Mouse (Mus musculus) adrenal gland, adult 8-10 months (tissue): Measurements from ENCODE around the gene Stx1b. TPM values are rescaled to one million over a fixed set of nuclear protein-coding genes. Genes with fewer than 3 reads are reported as not detected.

Source experiments
- DNase-seq: peaks from one replicate; pipeline ENCODE4 v3.0.0; 2022
- total RNA-seq, 4 experiments: library from RNA; stranded (reverse); gene quantifications; 2 replicates each; pipeline ENCODE4 v1.2.4; 2022

The Stx1b gene
- total RNA-seq, 4 experiments from 2014 or later = 2.9 to 8.5 (median 6.3) TPM

DNA sequence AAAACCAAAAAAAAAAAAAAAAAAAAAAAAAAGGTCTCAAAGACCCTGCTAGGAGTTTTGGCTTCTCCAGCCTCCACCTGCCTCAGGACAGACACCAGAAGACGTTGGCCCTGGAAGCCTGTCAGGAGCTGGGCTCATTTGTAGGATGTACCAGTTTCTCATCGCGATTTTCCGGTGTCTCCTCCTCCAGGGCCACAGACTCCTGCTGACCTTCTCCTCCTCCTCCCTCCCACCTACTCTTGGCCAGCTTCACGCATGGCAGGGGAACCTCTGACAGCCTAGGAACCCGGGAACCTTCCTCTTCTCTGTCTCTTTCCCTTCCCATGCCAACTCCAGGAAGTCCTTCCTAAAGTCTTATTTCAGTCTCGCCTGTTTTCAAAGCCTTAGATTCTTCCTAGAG is 7.3 kb downstream of the Stx1b start:
- no peak for DNase-seq

GRCm38 (mm10) chr7:127815954-127816821 is 8.2 kb downstream of the Stx1b start:
- DNase-seq = peak; percentile 41

DNA sequence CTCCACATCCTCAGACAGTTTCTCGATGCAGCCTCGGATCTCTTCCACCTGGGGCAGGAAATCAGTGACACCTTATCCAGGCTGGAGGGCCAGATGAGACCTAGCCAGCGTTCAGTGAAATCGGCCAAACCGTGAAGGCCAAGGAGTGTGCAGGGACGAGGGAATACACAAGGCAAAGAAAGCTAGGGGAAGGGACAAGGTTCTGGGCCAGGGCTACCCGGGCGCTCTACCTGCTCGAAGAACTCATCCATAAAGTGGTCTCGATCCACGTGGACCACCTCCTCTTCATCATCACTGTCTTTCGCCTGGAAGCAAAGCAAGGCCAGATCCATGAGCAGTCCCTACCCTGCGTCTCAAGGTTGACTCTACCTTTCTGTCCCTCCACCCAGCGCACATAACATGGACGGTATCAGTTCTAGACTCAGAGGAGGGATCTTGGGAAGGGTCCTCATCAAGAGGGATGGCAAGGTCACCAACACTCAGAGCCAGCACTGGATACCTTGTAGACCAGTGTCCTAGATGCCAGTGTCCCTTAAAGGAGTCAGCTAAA is 9.2 kb downstream of the Stx1b start:
- DNase-seq = no peak

DNA sequence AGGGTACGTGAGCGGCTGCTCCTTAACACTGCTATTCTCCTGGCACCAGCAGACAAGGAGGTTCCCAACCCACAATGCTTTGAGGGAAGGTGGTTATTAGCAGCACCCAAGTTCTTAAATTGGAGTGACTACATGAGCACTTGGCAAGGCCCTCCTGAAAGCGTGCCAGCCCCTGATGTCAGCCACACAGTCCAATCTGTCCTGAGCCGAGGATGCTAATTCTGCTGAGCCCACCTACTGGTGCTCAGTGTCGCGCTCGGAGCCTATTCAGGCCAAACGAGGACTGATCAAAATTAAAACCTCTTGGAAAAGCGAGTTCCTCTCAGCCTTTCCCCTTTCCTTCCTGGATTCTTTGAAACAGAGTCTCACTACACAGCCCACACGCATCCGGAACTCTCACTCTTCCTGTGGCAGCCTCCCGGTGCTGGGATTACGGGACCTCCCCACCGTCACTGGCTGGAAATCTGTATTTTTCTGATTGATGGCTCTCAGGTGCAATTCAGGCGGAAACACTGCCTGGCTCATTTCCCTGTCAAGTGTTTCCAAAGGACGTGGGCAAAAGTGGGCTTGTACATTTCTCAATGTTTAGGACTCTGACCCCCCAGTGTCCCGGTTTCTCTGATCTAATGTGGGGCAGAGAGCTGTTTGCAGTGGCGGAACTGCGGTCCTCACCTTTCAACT is 10.0 kb downstream of the Stx1b start:
- DNase-seq = peak; percentile 47

DNA sequence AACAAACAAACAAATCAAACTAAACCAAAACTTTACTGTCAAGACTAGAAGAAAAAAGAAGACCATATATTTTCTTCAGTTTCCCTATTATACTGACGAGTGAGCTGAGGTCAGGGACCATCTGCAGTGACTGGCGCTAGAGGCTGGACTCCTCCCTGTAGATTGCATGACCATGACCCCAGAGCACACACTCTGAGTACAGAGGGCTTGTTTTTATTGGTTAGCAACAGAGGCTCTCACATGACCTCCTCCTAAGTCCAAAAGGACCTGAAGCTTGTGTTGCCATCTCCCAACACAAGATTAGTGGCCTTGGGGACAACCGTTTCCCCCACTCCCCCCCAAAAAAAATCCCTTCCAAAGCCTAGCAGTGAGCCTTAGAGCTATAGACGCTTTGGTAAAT is 10.5 kb downstream of the Stx1b start:
- DNase-seq = no peak

DNA sequence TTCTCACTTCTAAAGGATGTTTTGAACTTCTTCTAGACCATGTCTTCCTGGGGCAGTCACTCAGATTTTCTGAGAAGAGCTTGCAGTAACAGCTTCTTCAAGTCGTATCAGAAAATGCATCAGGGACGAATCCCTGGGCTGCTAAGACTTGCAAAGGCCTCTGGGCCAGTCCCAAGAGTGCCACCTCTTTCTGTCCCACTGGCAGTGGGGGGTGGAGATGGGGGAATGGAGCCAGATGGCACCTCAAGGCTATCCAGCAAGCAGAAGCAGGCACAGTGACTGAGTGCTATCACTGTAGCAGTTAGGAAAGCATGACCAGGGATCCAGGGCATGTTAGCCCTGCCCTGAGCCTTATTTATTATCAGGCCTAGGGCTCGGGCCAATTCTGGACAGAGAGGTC is 12.1 kb downstream of the Stx1b start:
- peak; percentile 62 for DNase-seq

DNA sequence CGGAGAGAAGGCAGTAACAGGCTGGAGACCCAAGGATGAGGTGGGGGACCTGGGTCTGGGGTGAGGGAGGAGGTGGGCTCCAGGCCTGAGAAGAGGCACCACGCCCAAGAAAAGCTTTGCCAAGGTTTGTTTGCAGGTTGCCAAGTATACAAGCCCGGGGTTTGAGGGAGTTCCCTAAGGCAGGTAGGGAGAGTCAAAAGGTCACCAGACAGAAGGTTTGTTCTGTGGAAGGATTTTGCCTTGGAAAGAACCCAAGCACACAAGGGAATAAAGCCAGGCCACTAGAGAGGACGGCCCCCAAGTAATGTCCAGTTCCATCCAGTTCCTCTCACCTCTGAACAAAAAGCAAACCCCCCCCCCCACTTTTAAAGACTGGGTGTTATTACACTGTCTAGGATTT is 13.1 kb downstream of the Stx1b start:
- DNase-seq = no peak

DNA sequence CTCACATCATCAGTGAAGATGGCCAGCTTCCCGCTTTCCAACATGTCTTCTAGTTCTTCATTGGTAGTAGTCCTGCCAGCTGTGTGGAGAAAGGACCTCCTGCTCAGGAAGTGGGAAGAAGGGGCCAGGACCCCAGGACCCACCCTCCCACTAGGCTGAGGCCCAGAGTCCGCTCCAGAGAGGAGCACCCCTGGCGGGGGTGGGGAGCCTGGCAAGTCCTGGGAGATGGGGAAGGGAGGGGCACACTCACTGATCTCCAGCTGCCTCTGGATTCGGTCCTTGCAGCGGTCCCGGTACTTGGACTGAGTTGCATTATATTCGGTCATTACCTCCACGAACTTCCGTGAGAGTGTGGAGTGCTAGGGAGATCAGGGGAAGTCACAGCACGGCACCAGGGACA is 13.7 kb downstream of the Stx1b start:
- DNase-seq = no peak

DNA sequence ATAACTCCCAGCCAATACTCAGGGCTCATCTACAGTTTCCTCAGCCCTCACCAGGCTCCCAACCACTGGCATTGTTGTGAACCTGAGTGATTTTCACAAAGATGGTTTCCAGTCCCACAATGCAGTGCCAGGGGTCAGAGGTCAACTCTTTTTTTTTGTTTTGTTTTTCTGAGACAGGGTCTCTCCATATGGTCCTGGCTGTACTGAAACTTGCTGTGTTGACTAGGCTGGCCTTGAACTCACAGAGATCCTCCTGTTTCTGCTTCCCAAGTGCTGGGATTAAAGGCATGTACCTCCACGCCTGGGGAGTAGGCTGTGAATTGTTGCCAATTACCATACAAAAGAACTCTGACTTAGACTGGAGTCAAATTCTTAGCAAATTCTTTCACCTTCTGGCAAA is 14.5 kb downstream of the Stx1b start:
- DNase-seq = no peak

GRCm38 (mm10) chr7:127808821-127809220 is 15.5 kb downstream of the Stx1b start:
- no peak for DNase-seq

GRCm38 (mm10) chr7:127802313-127802712 is 22.0 kb downstream of the Stx1b start:
- no peak for DNase-seq

GRCm38 (mm10) chr7:127801010-127801621 is 23.2 kb downstream of the Stx1b start:
- DNase-seq = no peak

DNA sequence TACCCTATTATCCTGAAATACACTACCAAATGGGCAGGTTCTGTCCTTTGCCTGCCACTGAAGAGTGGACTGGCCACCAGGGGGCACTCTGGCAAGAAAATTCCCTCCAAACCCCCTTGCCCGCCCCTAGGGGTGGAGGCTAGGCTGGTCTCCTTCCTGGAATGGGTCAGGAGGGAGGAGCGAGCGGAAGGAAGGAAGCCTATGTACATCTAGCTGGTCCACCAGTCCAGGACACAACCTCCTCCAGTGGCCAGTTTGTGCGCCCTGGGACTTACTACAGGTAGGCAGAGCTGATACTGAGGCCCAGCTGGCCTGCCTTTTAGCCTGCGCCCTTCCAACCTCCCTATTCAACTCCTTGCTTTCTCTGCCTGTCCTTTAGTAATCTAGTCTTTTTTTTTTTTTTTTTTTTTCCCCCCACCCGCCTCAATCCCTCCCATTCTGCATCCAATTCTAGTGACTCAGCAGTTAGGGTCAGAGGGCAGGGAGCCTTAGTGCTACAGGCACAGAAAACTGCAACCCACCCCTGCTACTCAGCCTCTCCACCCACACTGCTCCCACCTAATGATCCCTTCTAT is 23.8 kb downstream of the Stx1b start, which contains the start of gene Hsd3b7:
Gene Hsd3b7, plus strand, starts transcription at position 170 of the 575 bp plus-strand sequence.
- peak; percentile 92 for DNase-seq

DNA sequence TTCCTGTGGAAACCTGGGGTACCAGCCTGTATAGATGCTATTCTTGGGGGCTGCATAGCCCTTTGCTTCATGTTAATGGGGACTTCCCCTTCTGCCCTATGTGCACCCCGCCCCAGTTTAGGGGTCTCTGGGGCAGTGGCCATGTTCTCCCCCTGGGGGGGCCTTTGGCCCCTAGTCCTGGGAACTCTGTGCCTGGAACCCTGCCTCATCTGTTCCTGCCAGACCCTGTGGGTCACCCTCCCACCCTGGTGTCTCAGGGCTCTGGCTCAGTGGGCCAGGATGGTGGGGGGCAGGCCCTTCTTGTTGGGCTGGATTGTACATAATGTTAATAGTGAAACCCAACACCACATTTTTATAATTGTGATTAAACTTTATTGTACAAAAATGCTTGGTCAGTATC is 24.6 kb downstream of the Stx1b start:
- DNase-seq = no peak

- no peak for DNase-seq
Observed at GRCm38 (mm10) chr7:127799211-127799610, 25.1 kb downstream of the Stx1b start.

DNA sequence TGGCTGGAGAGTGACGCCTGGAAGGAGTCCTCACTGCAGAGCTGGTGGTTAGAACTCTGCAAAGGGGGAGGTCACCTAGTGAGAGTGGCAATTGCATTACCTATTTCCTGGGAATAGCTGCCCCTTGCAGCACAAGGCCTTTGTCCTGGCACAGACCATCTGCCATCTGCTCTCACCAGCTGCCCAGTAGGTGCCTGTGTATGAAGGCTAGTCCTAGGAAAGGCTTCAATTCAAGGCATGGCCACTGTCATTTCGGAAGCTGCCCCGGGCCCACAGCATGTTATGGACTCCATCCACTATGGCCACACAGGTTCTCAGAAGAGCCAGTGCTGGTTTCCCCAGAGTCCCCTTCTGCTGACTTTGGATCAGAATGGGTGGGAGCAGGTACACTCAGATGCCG is 25.8 kb downstream of the Stx1b start:
- DNase-seq = no peak

- no peak for DNase-seq
Observed at GRCm38 (mm10) chr7:127797076-127797845, 27.1 kb downstream of the Stx1b start.

GRCm38 (mm10) chr7:127785308-127785707 is 39.0 kb downstream of the Stx1b start, which contains the start of gene Gm49388:
TSS of gene Gm49388 (plus strand) at chr7:127785608.
- DNase-seq = no peak

- no peak for DNase-seq
Observed at GRCm38 (mm10) chr7:127778350-127778749, 46.0 kb downstream of the Stx1b start.

GRCm38 (mm10) chr7:127777474-127778266 is 46.7 kb downstream of the Stx1b start:
- no peak for DNase-seq
